Mouse (Mus musculus) kidney, adult 2 months (tissue): ENCODE measurements at regions not wholly inside any gene's neighbourhood (a gene's known extent, or its start where the extent isn't known, plus 50 kb on each side); places are given as distances from the start of the nearest gene placed in this dataset.
A peak's percentile ranks its signal among the peaks of the same experiment; 100 is the strongest.

Source experiments
- DNase-seq: peaks from one replicate; pipeline ENCODE4 v3.0.0; 2021
- H3K27ac ChIP-seq: fragments of 200-500 bp; 2 replicates; pipeline ENCODE4 v1.5.1; 2012; ENCODE audit warnings: low read depth, low read length, control low read depth, inconsistent platforms; ENCODE audit not compliant: insufficient read depth
- H3K27me3 ChIP-seq: fragments of 200-500 bp; replicated peaks from 2 replicates; pipeline ENCODE4 v1.6.1; 2012; ENCODE audit warnings: mild to moderate bottlenecking, moderate library complexity, low read length, inconsistent platforms; ENCODE audit not compliant: control insufficient read depth, insufficient read depth
- H3K36me3 ChIP-seq: fragments of 200-500 bp; 2 replicates; pipeline ENCODE4 v1.6.1; 2012; ENCODE audit warnings: mild to moderate bottlenecking, moderate library complexity, low read length, inconsistent platforms; ENCODE audit not compliant: control insufficient read depth, insufficient read depth
- H3K4me1 ChIP-seq: fragments of 200-500 bp; 2 replicates; pipeline ENCODE4 v1.6.1; 2011; ENCODE audit warnings: low read length; ENCODE audit not compliant: control insufficient read depth, insufficient read depth
- H3K4me3 ChIP-seq: fragments of 200-500 bp; 2 replicates; pipeline ENCODE4 v1.5.1; 2011; ENCODE audit warnings: mild to moderate bottlenecking, low read depth, low read length, control low read depth; ENCODE audit not compliant: insufficient read depth
- CTCF ChIP-seq: fragments of 200-500 bp; conservative IDR thresholded peaks from 2 replicates; pipeline ENCODE4 v1.5.1; 2011; ENCODE audit warnings: low read depth, mild to moderate bottlenecking, control low read depth, low read length, moderate library complexity, mixed read lengths; ENCODE audit not compliant: insufficient read depth, insufficient read length
- POLR2A ChIP-seq: fragments of 200-500 bp; IDR thresholded peaks from one replicate; pipeline ENCODE4 v1.6.1; 2011; ENCODE audit warnings: low read depth, low read length, control low read depth
- WGBS: fragments of 180-500 bp; shearing (Covaris S2); methylation state at CpG from one replicate; pipeline ENCODE4 v1.1.7; 2018; 5-methylcytosine and 5-hydroxymethylcytosine counted together

DNA sequence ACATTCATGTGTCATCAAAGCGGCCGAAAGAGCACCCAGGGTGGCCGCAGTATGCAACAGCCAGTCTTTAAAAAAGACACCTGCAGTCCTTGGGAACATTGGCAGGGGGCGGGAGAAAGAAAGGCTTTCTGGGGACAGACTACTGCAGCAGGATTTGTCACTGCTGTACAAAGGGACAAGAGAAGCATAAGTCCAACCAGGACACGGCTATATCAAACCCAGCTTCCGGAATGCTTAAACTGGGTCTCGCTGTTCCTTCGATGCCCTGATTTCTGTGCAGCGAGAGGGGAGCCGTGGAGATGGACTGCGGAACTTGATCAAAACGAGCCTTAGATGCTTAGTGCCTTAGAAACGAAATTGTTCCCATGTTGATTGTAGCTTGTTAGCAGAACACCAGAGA, 97.7 kb upstream of the Ptprm start:
- TF ChIP-seq POLR2A (no peak), CTCF (no peak)
- H3K4me3 ChIP-seq: no peak overlapping the region
- no peaks in the 10 kb centered on the region; the same call in 1 of the 2 replicates for H3K4me1 ChIP-seq
- H3K27me3 ChIP-seq: no peaks in the 10 kb centered on the region
- DNase-seq: no peak
- WGBS: 88% methylated on average over 13 of the region's 13 CpGs
- H3K36me3 ChIP-seq: no peaks in the 10 kb centered on the region
- no peak overlapping the region for H3K27ac ChIP-seq

DNA sequence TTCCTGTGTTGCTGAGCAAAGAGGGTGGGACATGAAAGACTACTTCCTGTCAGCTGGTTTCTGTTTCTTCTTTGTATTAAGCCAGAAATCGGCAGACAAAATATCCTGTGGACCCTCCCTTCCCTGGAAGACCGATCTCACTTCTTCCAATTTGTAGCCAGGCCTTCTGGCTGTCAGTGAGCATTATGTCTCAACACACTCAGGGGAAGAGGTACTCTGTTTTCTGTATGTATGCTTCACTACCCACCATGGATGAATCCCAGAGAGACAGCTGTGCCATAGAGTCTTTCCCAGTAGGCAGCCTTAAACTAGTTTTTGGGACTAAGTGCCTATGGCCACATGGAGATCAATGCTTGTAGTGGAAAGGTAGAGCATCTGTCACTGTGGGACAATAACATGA, 96.8 kb upstream of the Ptprm start:
- Histone ChIP-seq H3K4me3 (no peak overlapping the region), H3K36me3 (no peaks in the 10 kb centered on the region), H3K4me1 (no peaks in the 10 kb centered on the region; the same call in 1 of the 2 replicates), H3K27me3 (no peaks in the 10 kb centered on the region), H3K27ac (no peak overlapping the region)
- peak; percentile 31 for DNase-seq
- no peak for TF ChIP-seq POLR2A
- TF ChIP-seq CTCF: no peak
- 44% methylated on average over 2 of the region's 2 CpGs for WGBS

DNA sequence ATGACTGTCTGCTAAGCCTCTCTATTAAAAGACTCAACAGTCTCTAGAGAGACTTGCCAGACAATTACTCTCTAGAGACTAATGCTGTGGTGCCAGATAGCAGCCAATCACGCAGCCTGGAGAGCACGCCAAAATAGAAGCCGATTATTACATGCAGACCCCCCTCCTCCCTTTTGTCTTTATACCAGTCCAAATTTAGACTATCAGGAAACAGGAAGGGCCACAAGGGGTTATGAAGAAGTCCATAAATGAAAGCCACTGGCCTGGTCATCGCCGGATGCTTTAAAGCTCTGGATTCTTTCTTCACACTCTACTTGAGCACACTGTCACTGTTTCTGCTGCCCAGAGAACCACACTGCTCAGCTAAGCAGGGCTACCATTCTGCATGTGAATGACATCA, 95.8 kb upstream of the Ptprm start:
- H3K4me3 ChIP-seq: no peak overlapping the region
- 71% methylated on average over 5 of the region's 5 CpGs for whole genome bisulfite sequencing
- H3K27me3 ChIP-seq: no peaks in the 10 kb centered on the region
- H3K27ac ChIP-seq: no peak overlapping the region
- DNase-seq: peak; percentile 54
- H3K36me3 ChIP-seq: no peaks in the 10 kb centered on the region
- H3K4me1 ChIP-seq: no peaks in the 10 kb centered on the region; the same call in 1 of the 2 replicates
- TF ChIP-seq CTCF: no peak
- no peak for TF ChIP-seq POLR2A

DNA sequence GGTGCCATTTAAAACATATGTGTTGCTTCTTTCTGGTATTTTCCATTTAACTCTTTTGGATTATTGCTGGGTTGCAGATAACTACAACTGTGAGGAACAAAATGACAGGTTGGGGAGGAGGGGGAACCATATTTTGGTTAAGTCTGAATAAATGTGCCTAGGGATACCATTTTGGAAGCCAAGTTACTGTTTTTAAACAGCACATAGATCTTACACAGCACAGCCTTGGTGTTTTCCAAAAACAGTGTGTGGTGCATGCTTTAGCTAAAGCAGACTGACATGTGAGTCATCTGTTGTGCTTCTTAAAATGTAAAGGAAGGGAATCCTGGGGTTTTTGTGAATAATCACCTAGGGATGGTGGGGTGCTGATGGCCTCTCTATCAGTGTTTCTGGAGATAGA, 91.7 kb upstream of the Ptprm start:
- Histone ChIP-seq H3K27me3 (no peaks in the 10 kb centered on the region), H3K4me1 (no peaks in the 10 kb centered on the region; the same call in 1 of the 2 replicates), H3K4me3 (no peak overlapping the region), H3K36me3 (no peaks in the 10 kb centered on the region), H3K27ac (no peak overlapping the region)
- TF ChIP-seq POLR2A (no peak), CTCF (no peak)
- no peak for DNase-seq

DNA sequence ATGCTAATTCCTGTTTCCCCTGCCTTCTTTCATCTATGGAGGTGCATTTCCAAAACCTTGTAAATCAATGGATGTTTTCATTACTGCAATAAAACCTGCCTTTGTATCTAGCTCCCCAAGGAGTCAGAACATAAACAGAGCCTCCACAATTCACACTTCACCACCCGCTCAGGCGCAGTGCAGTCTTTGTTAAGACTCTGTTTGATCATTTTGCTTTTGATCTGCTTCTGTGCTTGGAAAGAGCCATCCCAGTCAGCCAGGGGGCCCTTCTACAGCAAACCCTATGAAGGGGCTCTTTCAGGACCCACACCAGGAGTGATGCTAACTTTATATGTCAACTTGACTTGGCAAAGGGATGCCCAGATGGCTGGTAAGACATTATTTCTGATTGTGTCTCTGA, 86.7 kb upstream of the Ptprm start:
- Histone ChIP-seq H3K27me3 (no peaks in the 10 kb centered on the region), H3K27ac (no peak overlapping the region), H3K4me3 (no peak overlapping the region), H3K36me3 (no peaks in the 10 kb centered on the region), H3K4me1 (no peaks in the 10 kb centered on the region)
- TF ChIP-seq CTCF: no peak
- TF ChIP-seq POLR2A: no peak
- 68% methylated on average over 2 of the region's 2 CpGs for WGBS
- DNase-seq: no peak

DNA sequence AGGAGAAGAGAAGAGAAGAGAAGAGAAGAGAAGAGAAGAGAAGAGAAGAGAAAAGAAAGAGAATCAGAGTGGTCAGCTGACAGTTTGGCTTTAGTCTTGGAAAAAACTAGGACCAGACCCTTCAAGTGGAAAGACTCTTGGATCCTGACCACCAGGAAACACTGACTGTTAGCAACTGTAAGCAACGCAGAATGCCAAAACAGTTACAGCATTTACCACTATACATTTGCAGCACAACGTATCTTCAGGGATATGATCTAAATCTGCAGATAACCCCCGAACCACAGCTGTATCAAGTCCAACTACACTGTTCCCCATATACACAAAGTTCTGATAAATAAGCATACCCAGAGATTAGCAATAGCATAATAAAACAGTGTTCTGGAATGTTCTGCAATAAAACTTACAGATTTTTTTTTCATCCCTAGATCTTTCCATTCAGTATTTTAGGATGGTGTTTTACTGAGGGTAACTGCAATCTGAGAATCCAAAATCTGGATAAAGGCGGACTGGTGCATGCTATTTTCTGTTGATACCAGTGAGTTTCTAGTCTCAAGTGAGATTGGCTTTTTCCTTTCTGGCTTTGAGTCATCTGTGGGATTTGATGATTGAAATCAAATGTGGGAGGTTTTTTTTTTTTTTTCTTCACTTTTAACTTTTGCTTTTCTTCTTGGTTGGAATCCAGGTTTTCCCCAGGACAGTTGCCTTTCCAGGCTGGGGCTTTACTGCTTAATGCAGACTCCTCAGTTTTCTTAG, 65.9 kb upstream of the Ptprm start:
- WGBS: 77% methylated on average over 4 of the region's 4 CpGs
- no peak for TF ChIP-seq CTCF
- TF ChIP-seq POLR2A: no peak
- Histone ChIP-seq H3K36me3 (no peaks in the 10 kb centered on the region), H3K27me3 (no peaks in the 10 kb centered on the region), H3K4me3 (no peak overlapping the region), H3K4me1 (no peaks in the 10 kb centered on the region), H3K27ac (no peak overlapping the region)
- DNase-seq: no peak

DNA sequence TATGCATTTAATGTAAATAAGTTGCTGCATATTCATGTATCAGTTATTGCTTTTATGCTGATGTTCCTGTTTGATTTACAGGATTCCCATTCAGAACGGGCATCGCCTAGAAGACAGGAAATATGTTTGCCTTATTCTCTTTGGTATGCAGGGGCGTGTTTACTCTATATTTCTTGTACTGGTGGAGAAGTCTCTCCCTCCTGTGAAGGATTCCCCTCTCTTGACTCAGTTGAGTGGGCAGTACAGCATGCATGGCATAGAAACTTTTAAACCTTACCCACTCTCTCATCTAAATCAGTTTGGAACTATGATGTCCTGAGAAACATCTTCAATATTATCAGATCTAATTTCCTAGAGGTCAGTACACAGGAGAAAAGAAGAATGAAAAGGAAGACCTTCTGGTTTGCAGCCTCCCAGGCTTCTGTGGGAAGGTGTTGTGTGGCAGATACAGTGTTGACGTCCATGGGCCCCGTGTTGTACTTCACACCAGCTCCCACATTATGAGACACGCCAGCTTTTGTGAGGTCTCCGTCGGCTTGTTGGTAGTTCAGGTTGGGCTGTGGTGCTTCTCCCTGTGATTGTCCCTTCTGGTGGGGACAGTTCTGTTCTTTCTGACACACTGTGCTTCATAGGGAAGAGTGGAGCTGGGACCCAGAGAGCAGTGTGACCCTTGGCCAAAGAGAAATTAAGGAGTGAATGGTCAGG, 58.4 kb upstream of the Ptprm start:
- WGBS: 82% methylated on average over 8 of the region's 8 CpGs
- no peak for TF ChIP-seq CTCF
- no peak for TF ChIP-seq POLR2A
- DNase-seq: no peak
- no peaks in the 10 kb centered on the region for H3K36me3 ChIP-seq
- H3K4me3 ChIP-seq: no peak overlapping the region
- H3K4me1 ChIP-seq: no peaks in the 10 kb centered on the region
- no peaks in the 10 kb centered on the region for H3K27me3 ChIP-seq
- H3K27ac ChIP-seq: no peak overlapping the region
